Mouse (Mus musculus): Measurements from ENCODE around the gene Fndc1. TPM values are rescaled to one million over a fixed set of nuclear protein-coding genes. Genes with fewer than 3 reads are reported as not detected.

Fndc1 gene
- total RNA-seq (2023) = not detected

DNA sequence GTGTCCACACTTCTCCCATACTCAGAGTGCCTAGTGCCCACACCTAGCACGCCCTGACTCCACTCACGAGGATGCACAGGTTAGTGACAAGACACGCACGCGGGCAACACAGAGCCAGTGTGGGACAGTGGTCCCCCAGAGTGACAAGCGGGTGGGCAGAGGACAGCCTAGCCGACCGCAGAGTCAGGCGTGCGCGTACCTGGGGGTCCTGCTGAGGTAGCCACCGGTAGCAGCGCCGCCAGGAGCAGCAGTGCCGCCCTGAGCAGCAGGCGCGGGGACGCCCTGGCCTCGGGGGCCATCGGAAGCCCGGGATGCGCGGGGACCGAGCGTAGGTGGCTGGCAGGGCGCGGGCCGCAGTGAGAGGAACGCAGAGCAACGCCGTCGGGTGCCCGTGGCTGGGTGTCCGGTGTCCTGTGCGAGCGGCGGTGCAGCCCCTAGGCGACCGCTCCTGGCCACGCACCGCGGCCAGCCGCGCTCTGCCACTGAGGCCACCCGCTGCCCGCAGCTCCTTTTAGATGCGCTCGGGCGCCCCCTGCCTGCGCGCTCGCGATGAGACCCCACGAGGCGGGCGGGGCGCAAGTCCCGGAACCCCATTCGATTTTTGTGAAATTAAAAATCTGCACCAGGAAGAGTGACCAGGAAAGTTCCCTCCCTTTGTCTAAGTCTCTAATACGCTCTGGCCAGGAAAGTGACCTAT, at the start of gene Fndc1:
Fndc1 (minus strand) TSS at position 484 of the 697 bp plus-strand sequence.

Other genes with a start within 250 kb of the Fndc1 start
- gene Tagap, start 98.7 kb upstream of the Fndc1 start, total RNA-seq (2023) = 100 to 1,000 TPM; 113 to 165 TPM
- gene Rsph3a, start 118.3 kb upstream of the Fndc1 start, total RNA-seq (2023) = 10 to 100 TPM; 11.9 to 20.5 TPM